Mouse (Mus musculus) forebrain, embryonic 14.5 days (tissue): Measurements from ENCODE around the gene Kdm5b. TPM values are rescaled to one million over a fixed set of nuclear protein-coding genes. Genes with fewer than 3 reads are reported as not detected.

Source experiments
- ATAC-seq: fragments of 200-750 bp; cut with Nextera tagmentation; 2 replicates; pipeline ENCODE4 v1.8.0; 2017; ENCODE audit warnings: mild to moderate bottlenecking, moderate library complexity
- DNase-seq: peaks from one replicate; pipeline ENCODE4 v3.0.0-alpha.2; 2015; ENCODE audit warnings: low spot score
- H3K27ac ChIP-seq: fragments of 300-500 bp; sonication (generic); 2 replicates; pipeline ENCODE4 v1.5.1; 2014; ENCODE audit warnings: low read depth, mild to moderate bottlenecking, control low read depth, low read length, moderate library complexity
- H3K27me3 ChIP-seq: fragments of 300-500 bp; sonication (generic); replicated peaks from 2 replicates; pipeline ENCODE4 v1.6.1; 2014; ENCODE audit warnings: low read length, control low read depth, mixed read lengths; ENCODE audit not compliant: control insufficient read depth, insufficient read depth
- H3K36me3 ChIP-seq: fragments of 300-500 bp; sonication (generic); 2 replicates; pipeline ENCODE4 v1.6.1; 2014; ENCODE audit warnings: low read length, control low read depth; ENCODE audit not compliant: control insufficient read depth, insufficient read depth
- H3K4me1 ChIP-seq: fragments of 300-500 bp; sonication (generic); 2 replicates; pipeline ENCODE4 v1.6.1; 2014; ENCODE audit warnings: antibody characterized with exemption, low read length, control low read depth; ENCODE audit not compliant: control insufficient read depth, insufficient read depth
- H3K4me2 ChIP-seq: fragments of 300-500 bp; sonication (generic); 2 replicates; pipeline ENCODE4 v1.6.1; 2014; ENCODE audit warnings: mild to moderate bottlenecking, control low read depth, low read length
- H3K4me3 ChIP-seq: fragments of 300-500 bp; sonication (generic); 2 replicates; pipeline ENCODE4 v1.5.1; 2014; ENCODE audit warnings: low read depth, low read length, control low read depth
- H3K9ac ChIP-seq: fragments of 300-500 bp; sonication (generic); 2 replicates; pipeline ENCODE4 v1.6.1; 2014; ENCODE audit warnings: mild to moderate bottlenecking, low read length, control low read depth, moderate library complexity
- H3K9me3 ChIP-seq: fragments of 300-500 bp; sonication (generic); replicated peaks from 2 replicates; pipeline ENCODE4 v1.6.1; 2016; ENCODE audit warnings: low read length, control low read depth, mixed read lengths; ENCODE audit not compliant: control insufficient read depth
- WGBS: fragments of 180-500 bp; shearing (Covaris S2); extraction: QIAGEN DNeasy Blood & Tissue Kit; methylation state at CpG from one replicate; pipeline ENCODE4 v1.1.7; 2014; 5-methylcytosine and 5-hydroxymethylcytosine counted together
- polyA plus RNA-seq: library from polyadenylated mRNA; unstranded; fragments of >200 nt; fragmentation: Nextera tagmentation; extraction: Ambion mirVana; gene quantifications from 2 replicates; pipeline ENCODE4 v1.2.1, GENCODE M21; 2014

Gene Kdm5b
- polyA plus RNA-seq, 1 experiment from 2014 or later: 75.3 TPM

- no peak overlapping the region for H3K27ac ChIP-seq
- DNase-seq (peak; percentile 41), ATAC-seq (no peak)
- H3K9me3 ChIP-seq: no peaks in the 10 kb centered on the region
- WGBS: 74% methylated on average over 6 of the region's 6 CpGs
- 0 out of 2 replicates have a peak, but pooled peaks cover 7% of the 10 kb centered on the region for H3K27me3 ChIP-seq
- no peak overlapping the region for H3K9ac ChIP-seq
- H3K4me1 ChIP-seq: no peaks in the 10 kb centered on the region
- H3K4me3 ChIP-seq: no peak overlapping the region
- no peak overlapping the region for H3K4me2 ChIP-seq
- peaks cover 11% of the 10 kb centered on the region; the same call in 1 of the 2 replicates for H3K36me3 ChIP-seq
These were observed 79.5 kb downstream of the Kdm5b start for GRCm38 (mm10) chr1:134639460-134639859.

- H3K36me3 ChIP-seq: no peaks in the 10 kb centered on the region
- H3K4me2 ChIP-seq: no peak overlapping the region
- ATAC-seq: no peak
- no peak overlapping the region for H3K9ac ChIP-seq
- H3K9me3 ChIP-seq: no peaks in the 10 kb centered on the region
- no peak for DNase-seq
- H3K4me1 ChIP-seq: peaks cover under 1% of the 10 kb centered on the region; the same call in 1 of the 2 replicates
- H3K27ac ChIP-seq: no peak overlapping the region
- peaks cover 27% of the 10 kb centered on the region for H3K27me3 ChIP-seq
- H3K4me3 ChIP-seq: no peak overlapping the region
- WGBS: 24% methylated on average over 3 of the region's 3 CpGs
These were observed 81.5 kb downstream of the Kdm5b start for GRCm38 (mm10) chr1:134641507-134641906.

- Histone ChIP-seq H3K4me2 (no peak overlapping the region), H3K27me3 (peaks cover 49% of the 10 kb centered on the region), H3K9ac (no peak overlapping the region), H3K4me1 (peaks cover 7% of the 10 kb centered on the region; the same call in 1 of the 2 replicates), H3K4me3 (no peak overlapping the region), H3K36me3 (no peaks in the 10 kb centered on the region), H3K27ac (no peak overlapping the region), H3K9me3 (no peaks in the 10 kb centered on the region)
- no peak for ATAC-seq
- DNase-seq: no peak
- 72% methylated on average over 6 of the region's 6 CpGs for WGBS
These were observed 83.7 kb downstream of the Kdm5b start for GRCm38 (mm10) chr1:134643702-134644101.

DNA sequence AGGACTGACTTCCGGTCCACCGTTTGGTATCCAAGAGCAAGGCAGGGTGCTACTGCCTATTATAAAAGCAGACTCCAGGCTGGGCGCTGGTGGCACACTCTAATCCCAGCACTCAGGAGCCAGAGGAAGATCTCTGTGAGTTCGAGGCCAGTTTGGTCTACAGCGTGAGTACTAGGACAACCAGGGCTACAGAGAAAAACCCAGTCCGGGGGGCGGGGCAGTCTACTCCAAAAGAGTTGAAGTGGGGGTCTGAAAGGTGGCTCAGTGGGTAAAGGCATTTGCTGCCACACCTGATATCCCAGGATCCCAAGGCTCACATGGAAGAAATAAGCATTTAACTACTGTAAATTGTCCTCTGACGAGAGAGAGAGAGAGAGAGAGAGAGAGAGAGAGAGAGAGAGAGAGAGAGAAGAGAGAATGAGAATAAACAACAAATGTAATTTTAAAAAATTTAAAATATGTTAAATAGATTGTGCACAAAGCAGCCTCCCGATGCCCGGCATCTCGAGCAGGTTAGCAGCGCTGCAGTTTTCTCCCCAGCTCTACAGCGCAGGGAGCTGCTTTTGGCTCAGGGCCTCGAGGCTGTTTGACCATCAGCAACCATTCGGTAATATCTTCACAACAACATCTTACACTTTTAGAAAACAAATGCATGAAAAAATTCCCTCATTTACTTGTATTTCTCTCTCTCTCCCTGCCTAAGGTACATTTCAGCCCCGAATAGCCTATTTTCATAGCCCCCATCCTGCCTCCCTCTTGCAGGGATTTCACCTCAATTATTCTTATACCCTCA, 85.6 kb downstream of the Kdm5b start:
- no peak overlapping the region for H3K27ac ChIP-seq
- DNase-seq (no peak), ATAC-seq (no peak)
- no peak overlapping the region for H3K9ac ChIP-seq
- H3K9me3 ChIP-seq: no peaks in the 10 kb centered on the region
- peak overlapping the region; percentile 40 for H3K4me3 ChIP-seq
- peaks cover 7% of the 10 kb centered on the region; the same call in 1 of the 2 replicates for H3K4me1 ChIP-seq
- peak overlapping the region; percentile 74; the same call in 1 of the 2 replicates for H3K4me2 ChIP-seq
- WGBS: 16% methylated on average over 16 of the region's 16 CpGs
- H3K27me3 ChIP-seq: peaks cover 57% of the 10 kb centered on the region
- no peaks in the 10 kb centered on the region for H3K36me3 ChIP-seq

GRCm38 (mm10) chr1:134646261-134646962, 86.4 kb downstream of the Kdm5b start, which contains the start of gene Syt2:
Gene Syt2, plus strand, starts transcription at chr1:134646677.
- Histone ChIP-seq H3K4me3 (peak within 1 kb of the TSS; percentile 40), H3K36me3 (no peaks in the 10 kb centered on the region), H3K27me3 (peaks cover 57% of the 10 kb centered on the region), H3K4me2 (peak within 1 kb of the TSS; percentile 74), H3K9me3 (no peaks in the 10 kb centered on the region), H3K4me1 (peaks cover 7% of the 10 kb centered on the region; the same call in 1 of the 2 replicates), H3K9ac (peak within 1 kb of the TSS; percentile 49), H3K27ac (no peak within 1 kb of the TSS)
- WGBS: under 1% methylated on average over 61 of the region's 63 CpGs
- DNase-seq: peak; percentile 74
- ATAC-seq: peak; percentile 79

DNA sequence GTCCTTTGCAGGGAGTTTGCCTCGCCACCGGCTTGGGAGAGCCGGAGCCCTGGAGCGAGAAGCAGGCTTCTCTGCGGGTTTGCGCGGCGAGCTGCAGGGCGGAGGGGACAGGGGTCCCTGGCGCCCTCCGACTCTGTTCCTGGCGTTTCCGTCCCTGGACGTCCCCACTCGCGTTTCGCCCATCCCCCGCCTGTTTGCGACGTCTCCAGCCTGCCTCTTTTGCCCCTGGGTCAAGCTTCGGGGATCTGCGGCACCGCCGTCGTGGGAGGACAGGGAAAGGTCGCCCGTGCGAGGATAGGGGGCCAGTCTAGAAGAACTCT, 87.0 kb downstream of the Kdm5b start:
- Histone ChIP-seq H3K9me3 (no peaks in the 10 kb centered on the region), H3K4me2 (peak overlapping the region; percentile 74), H3K36me3 (no peaks in the 10 kb centered on the region), H3K4me1 (peaks cover 10% of the 10 kb centered on the region), H3K27ac (no peak overlapping the region), H3K27me3 (peaks cover 57% of the 10 kb centered on the region), H3K4me3 (peak overlapping the region; percentile 40), H3K9ac (peak overlapping the region; percentile 49; the same call in 1 of the 2 replicates)
- WGBS: 2% methylated on average over 28 of the region's 28 CpGs
- ATAC-seq: peak; percentile 16; the same call in 1 of the 2 replicates
- no peak for DNase-seq

GRCm38 (mm10) chr1:134647591-134647990, 87.6 kb downstream of the Kdm5b start:
- Histone ChIP-seq H3K4me1 (peaks cover 16% of the 10 kb centered on the region), H3K27ac (no peak overlapping the region), H3K4me2 (no peak overlapping the region), H3K9ac (no peak overlapping the region), H3K36me3 (no peaks in the 10 kb centered on the region), H3K4me3 (no peak overlapping the region), H3K27me3 (peaks cover 57% of the 10 kb centered on the region), H3K9me3 (no peaks in the 10 kb centered on the region)
- 20% methylated on average over 7 of the region's 7 CpGs for WGBS
- ATAC-seq (no peak), DNase-seq (no peak)

- H3K27me3 ChIP-seq: peaks cover 40% of the 10 kb centered on the region
- H3K36me3 ChIP-seq: no peaks in the 10 kb centered on the region
- no peak overlapping the region for H3K9ac ChIP-seq
- peaks cover 16% of the 10 kb centered on the region for H3K4me1 ChIP-seq
- DNase-seq (no peak), ATAC-seq (no peak)
- no peaks in the 10 kb centered on the region for H3K9me3 ChIP-seq
- no peak overlapping the region for H3K27ac ChIP-seq
- 76% methylated on average over 5 of the region's 5 CpGs for WGBS
- no peak overlapping the region for H3K4me2 ChIP-seq
- H3K4me3 ChIP-seq: no peak overlapping the region
These were observed 90.8 kb downstream of the Kdm5b start for GRCm38 (mm10) chr1:134650816-134651215.
